Mouse (Mus musculus): ENCODE data around the gene Zfp217.

The Zfp217 gene

GRCm38 (mm10) chr2:170091563-170092443, 56.1 kb downstream of the Zfp217 start:
- no peak for DNase-seq

- no peak for DNase-seq
These were observed 69.4 kb downstream of the Zfp217 start for GRCm38 (mm10) chr2:170078442-170079017.

DNA sequence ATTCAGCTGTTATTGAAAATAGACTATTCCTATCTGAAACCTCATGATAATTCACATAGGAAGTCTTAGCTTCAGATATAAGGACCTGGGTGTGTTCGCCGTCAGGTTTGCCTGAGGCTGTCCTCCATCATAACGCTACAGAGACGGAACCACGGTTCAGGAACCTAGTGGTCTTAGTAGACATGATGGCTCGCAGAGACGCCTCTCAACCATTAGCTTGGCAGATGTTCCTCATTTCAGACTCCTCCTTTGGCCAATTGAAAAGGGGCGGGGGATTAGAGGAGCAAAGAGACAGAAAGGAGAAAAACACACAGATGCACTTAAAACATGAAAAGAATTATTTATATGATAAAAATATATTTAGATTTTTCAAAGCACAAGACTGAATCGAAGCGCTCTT, 69.9 kb downstream of the Zfp217 start:
- no peak for DNase-seq

GRCm38 (mm10) chr2:170076941-170077490, 70.9 kb downstream of the Zfp217 start:
- DNase-seq: no peak

DNA sequence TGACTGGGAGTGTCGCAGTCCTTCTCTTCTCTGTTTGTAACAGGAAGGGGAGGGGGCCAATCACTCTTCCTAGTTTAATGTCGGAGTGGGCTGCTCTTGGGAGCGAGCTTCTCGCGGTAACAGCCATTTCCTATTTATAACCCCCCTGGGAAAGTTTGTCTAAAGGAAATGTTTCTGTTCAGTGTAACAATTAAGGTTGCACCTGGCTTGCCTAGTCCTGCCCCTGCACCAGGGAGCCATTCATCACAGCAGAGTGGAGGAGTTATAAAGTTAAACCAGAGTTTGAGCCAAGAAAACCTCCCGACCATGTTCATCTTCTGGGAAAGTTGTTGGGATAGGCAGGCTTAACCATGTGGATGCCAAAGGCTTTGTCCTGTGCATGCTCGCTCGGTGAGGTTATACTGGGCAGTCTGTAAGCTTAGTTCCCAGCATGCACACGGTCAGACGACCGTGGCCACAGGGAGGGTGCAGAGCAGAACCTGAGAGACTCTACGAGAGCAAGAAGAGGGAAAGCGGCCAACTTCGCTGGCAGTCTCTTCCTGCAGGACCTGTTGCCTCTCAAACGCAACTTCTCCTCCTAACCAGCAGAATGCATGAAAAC, 77.2 kb downstream of the Zfp217 start:
- DNase-seq: no peak

GRCm38 (mm10) chr2:170069976-170070375, 77.9 kb downstream of the Zfp217 start:
- no peak for DNase-seq

DNA sequence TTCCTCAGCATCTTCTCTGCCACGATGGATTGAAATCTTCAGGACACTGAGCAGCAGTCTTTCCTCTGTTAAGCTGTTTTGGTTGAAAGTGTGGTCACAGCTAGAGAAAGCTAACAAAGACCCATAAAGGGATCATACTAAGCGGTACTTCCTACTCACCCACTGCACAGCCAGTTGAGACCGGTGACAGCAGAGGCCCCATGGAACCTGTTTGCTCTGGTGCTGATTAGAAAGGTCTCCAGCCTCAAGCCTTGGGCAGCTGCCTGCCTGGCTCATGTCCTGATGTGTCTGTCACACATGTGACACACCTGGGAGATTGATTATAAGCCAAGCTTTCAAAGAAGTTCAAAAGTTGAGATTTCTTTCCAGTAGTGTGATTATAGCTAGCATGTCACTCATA, 85.5 kb downstream of the Zfp217 start:
- DNase-seq: no peak

DNA sequence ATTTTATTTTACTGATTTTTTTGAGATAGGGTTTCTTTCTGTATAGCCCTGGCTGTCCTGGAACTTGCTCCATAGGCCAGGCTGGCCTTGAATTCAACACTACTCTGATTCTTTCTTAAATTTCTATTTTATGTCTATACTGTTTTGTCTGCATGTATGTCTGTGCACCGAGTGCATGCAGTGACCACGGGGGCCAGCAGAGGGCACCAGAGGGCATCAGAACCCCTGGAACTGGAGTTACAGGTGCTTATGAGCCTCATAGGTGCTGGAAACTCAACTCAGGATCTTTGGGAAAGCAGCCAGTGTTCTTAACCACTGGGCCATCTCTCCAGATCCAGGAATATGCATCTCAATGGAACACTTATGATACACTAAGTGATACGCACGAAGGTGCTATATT, 87.8 kb downstream of the Zfp217 start:
- DNase-seq: peak in 1 of 2 experiments; percentile 4

GRCm38 (mm10) chr2:170058774-170059173, 89.1 kb downstream of the Zfp217 start:
- no peak for DNase-seq
